Mouse (Mus musculus): ENCODE data around the gene Gemin7. TPM values are rescaled to one million over a fixed set of nuclear protein-coding genes. Genes with fewer than 3 reads are reported as not detected.

Gene Gemin7
- polyA plus RNA-seq, 2 experiments from 2014 or later, result 91.0 to 100 TPM

DNA sequence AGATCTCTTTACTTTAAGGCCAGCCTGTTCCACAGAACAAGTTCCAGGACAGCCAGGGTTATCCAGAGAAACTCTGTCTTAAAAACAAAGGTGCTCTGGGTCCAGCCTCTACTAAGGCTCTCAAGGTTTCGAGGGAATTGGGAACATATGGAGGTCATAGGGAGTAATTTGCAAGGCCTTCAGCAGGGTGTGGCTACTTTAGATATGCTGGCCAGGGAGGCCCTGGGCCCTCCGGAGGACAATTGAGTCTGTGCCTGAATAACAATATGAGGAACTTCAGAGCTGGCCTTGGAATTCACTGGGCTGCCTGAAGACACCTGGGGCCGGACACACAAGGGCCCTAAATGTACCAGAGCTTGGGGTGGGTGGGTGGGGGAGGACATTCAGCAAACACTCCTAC lies 1.8 kb downstream of the Gemin7 start:
- no peak for ATAC-seq

- no peak for ATAC-seq
Observed at GRCm38 (mm10) chr7:19573776-19574140, 3.6 kb downstream of the Gemin7 start.

DNA sequence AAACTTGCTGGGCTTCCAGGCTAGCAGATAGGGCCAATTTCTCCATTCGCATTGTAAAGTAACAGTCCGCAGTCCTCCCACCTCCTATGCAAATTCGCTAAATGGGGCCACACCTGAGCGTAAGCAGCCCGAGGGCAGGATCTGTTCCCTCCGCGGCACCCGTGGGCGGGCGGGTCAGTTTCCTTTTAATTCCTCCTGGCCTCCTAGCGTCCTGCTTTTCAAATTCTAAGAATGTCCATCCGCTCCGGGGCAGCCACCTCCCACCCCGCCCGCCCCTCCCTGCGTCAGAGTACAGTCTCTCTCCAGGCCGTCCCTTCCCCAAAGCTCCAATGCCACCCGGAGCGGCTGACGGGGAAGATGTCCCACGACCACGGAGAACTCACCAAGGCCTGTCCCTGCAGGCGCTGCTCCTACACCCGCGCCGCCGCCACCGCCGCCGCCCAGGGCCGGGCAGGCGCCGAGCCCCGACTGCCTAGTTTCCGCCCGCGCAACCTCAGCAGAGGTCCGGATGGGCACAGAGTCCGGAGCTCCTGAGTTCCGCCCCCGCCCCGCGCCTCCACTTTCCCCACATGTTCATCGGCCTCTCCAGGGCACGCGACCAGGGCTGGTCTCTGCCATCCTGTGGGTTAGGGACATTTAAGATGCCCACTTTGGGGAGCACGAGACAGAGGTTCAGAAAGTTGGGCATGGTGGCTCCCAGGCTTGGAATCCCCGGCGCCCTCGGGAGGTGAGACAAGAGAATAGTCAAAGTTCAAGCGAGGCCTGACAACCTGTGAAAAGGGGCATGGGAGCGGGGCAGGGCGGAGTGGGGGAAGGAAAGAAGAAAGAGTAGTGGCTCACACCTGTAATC lies 4.2 kb downstream of the Gemin7 start:
- ATAC-seq, result peak; percentile 80

- ATAC-seq, result no peak
Observed at GRCm38 (mm10) chr7:19569647-19570046, 7.7 kb downstream of the Gemin7 start.

DNA sequence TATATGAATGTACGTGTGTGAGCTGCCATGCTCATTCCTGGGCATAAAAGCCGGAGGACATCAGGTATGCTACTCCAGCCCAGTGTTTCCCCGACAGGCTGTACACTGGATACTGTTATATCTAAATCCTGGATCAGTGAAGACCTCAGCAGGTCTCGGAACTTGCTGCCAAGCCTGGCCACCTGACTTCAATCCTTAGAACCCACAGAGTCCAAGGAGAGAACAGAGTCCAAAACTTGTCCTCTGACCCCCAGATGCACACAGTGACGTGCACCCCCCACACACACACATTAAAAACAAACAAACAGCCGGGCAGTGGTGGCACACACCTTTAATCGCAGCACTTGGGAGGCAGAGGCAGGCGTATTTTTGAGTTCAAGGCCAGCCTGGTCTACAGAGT lies 10.0 kb downstream of the Gemin7 start:
- no peak for ATAC-seq

- no peak for ATAC-seq
Observed at GRCm38 (mm10) chr7:19565803-19566202, 11.6 kb downstream of the Gemin7 start.

- no peak for ATAC-seq
Observed at GRCm38 (mm10) chr7:19564455-19564854, 12.9 kb downstream of the Gemin7 start.

GRCm38 (mm10) chr7:19563884-19564283 lies 13.5 kb downstream of the Gemin7 start:
- ATAC-seq, result no peak

DNA sequence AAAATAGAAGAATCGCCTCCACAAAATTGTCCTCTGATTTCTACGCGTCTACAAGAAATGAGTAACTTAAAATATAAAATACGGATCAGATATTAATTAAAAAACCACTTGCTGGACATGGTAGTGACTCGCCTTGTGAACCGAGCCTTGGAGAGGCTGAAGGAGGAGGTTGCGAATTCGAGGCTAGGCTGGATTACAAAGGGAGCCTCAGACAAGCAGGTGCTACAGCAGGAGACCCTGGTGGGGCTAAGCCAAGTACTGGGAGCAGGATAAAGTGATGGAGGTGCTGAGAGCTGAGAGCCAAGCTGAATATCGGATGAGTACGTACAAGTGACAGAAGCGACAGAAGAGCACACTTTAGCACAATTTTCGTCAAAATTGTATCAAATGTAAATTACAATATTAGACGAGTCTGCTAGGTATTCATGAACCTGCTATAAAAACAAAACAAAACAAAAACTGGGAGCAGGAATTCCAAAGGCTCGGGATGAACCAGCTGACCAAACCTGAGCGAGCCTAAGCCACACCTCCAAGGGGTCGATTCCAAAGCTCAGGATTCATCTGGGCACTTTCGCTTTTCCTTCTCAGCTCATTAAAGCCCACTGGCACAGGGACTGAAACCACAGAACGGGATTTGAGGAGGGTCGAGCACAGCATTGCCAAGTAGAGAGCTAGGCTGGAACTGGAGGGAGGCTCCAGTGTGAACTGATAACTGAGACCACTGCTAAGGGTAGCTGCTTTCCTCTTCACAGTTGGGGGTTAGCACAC lies 14.6 kb downstream of the Gemin7 start, which contains the start of gene Ppp1r37:
TSS of gene Ppp1r37 (minus strand) at position 434 of the 768 bp plus-strand sequence.
- ATAC-seq, result no peak

GRCm38 (mm10) chr7:19561765-19562642 lies 15.4 kb downstream of the Gemin7 start:
- ATAC-seq, result peak; percentile 83

DNA sequence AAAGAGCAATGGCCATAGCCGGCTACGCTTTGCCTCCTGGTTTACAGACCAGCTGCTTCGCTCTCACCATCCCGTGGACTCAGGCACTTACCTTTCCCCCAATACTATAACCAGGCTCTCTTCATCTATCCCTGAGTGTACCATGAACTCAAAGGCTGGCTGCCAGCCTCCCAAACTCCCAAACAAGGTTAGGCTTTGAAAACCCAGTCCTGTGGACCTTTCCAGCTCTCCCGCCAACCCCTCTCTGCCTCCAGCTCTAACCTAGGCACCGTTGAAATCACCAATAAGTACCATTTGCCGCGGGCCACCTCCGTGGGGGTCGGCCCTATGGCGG lies 16.0 kb downstream of the Gemin7 start:
- ATAC-seq, result no peak

DNA sequence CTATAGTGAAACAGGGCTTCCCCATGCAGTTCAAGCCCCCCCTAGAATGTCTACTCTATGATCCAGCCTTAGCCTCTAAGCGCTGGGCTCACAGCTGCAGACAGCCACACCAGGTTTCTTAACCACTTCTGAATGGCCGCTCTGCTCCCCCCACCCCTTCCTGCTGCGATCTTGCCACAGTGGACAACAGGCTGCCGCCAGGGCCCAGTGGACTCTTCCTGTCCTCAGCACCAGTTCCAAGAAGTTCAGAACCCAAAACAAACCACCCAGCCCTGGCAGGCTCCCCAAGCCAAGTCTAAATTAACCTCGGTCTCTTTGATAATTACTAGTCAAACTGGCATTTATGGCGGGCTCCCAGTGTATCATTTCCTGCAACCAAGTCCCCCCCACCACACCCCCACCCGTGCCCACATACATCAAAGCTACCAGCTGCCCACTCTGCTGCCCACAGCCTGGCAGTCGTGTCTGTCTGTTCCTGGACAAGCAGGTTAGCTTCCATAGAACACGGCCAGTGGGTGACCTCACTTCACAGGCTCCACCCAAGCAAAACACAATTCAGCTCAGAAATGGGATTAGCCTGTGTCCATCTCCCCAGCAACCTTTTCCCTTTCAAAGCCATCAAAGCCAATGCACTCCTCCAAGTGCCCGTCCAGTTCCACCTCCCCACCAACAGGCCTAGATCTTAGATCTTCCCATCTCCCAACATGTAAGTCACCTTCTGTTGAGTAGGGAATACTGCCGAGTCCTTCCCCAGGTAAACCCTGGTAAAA lies 16.7 kb downstream of the Gemin7 start:
- no peak for ATAC-seq

DNA sequence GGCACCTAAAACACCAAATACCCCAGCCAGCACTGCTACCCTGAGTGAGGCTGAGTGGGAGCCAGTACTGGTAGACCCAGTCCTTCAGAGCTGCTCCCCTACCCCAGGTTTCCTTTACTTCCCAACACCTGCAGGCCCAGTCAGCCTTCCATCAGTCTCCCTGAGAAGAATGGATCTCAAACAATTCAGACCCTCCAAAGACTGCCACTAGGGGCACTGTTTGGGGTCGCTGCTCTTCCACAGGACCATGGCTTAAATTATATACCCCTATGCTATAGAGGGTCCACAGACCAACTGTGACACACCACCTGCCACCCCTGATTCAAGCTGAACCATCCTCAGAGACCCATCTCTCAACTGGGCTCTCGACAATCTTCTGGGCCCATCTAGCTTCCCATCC lies 18.4 kb downstream of the Gemin7 start:
- no peak for ATAC-seq

DNA sequence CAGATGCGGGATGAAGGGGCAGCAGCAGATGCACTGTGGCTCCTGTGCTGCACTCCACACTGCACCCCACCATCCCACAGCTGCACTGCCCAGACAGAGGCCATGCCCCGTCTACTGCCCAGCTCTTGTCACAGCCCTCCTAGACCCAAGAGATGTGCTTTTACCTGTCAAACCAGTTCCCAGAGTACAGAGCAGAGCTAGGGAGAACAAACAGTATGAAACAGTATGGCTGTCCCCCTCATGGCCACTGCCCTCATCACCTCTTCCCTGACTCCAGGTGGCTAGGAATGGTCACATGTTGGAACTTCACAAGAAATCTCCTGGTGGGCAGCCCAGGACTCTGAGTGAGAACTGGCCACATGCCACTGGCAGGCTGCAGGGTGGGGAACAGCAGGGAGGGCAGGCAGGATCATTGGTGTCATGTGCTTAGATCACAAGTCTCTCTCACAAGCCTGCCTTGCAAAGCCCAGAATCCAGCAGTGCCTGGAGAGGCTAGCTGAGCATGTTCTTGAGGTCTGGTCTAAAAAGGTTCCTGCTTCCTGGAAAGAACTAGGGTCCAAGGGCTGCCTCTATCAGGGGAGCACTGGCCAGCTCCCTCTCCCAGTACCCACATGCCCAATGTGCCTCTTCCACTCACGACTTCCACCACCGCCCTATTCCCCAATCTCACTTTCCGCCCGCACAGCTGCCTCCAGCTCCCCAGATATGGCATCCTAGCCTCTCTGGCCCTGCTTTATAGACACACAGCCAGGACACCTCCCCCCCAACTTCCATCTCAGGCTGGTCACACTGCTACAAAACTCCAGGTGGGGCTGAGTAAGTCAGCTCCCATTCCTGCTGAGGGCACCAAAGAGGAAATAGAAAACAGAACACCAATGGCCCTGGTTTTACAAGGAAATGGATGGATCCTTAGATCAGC lies 19.2 kb downstream of the Gemin7 start:
- no peak for ATAC-seq

DNA sequence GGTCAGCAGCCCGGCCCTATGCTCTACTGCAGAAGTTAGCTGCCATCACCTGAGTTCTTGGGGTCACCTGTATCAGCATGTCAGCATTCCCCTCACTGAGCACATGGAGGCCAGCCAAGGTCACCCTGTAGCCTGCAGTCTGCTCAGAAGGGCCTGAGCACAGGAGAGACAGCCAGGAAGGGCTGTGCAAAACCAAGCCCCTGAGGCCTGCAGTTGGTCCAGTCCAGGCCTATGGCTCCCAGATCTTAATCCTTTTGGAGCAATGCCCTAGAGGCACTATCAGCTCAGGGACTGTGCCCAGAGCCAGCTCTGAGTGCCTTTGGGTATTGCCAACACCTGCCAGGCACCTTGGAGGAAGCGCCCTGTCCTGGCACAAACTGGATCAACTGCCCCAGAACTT lies 20.3 kb downstream of the Gemin7 start:
- no peak for ATAC-seq

DNA sequence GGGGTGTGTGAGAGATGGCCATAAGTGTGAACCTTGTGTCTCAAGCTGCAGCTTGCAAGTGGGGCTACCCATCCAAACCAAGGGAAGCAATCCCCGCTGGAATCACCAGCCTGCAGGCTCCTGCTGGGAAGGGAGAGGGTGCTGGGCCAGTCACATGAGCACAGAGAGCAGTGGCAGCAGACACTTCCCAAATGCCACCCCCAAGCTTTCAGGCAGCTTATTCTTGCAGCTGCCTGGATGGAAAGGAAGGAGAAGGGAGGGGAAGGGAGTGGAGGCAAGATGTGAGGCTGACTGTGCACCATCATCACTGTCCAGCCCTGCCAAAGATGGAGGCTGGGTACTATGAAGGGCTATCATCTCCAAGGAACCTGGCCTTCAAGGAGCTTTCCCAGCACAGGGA lies 23.2 kb downstream of the Gemin7 start:
- no peak for ATAC-seq

DNA sequence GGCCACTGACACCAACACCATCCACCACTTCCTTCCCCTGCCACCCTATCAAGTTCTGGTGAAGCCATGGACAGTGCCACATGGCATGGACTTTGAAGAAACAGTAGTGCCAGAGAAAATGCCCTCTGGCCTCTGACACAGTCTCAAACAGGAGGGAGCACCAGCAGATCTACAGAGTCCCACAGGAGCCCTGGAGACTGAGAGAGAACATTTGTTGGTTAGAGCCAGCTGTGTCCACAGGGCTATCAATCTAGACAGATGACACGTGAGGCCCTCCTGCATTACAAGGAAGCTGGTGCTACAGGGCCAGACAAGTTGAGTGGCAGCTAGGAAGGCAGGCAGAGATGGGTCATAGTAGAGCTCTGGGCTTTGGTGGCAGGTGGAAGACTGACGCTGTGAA lies 25.0 kb downstream of the Gemin7 start:
- ATAC-seq, result no peak

DNA sequence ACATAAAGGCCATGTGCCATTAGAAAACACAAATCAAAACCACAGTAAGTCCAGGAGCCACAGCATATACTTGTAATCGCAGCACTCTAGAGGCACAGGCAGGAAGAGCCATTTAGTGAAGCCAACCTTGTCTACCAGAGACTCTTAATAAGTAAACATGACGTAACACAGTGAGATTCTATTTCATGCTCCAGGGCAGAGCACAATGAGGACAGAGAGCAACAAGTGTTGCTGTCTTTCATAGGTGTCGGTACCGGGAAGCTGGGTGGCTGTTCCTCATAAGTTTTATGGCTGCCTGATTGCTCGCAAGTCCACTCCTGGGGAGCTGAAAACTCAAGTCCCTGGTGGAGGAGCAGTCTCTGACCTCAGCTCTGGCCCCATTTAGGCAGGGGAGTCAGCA lies 25.8 kb downstream of the Gemin7 start:
- no peak for ATAC-seq

- ATAC-seq, result no peak
Observed at GRCm38 (mm10) chr7:19549394-19549793, 28.0 kb downstream of the Gemin7 start.

DNA sequence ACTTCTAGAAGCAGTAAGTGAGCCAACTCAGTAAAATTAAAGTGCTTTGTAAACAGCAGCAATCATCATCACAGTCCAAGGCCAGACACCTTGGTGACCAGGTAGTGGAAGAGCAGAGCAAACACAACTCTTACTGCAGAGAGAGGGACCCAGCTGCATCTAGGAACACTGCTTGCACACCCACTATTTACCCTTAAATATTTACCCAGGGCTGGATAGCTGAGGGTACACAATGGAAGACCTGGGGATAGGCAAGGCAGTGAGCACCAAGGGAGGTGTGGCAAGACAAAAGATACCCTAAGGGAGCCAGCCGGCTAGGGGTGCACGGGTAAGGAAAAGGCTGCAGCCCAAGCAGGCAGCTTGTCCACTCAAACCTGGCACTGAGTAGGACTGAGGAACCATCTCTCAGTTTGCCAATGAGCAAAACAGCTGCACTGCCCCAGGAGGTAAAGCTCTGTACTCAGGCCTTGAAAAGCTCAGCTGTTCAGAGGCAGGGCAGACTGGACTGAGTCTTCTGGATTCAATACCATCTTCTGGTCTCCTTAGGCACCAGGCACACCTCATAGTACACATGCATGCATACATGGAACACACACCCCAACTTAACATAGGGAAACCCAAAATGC lies 29.9 kb downstream of the Gemin7 start:
- ATAC-seq, result no peak

- no peak for ATAC-seq
Observed at GRCm38 (mm10) chr7:19546007-19546406, 31.4 kb downstream of the Gemin7 start.

All from CD4-positive, CD25-positive, alpha-beta regulatory T cell, adult 4 months (primary cell).